Mouse (Mus musculus): ENCODE measurements around the gene Rnf214. TPM values are rescaled to one million over a fixed set of nuclear protein-coding genes. Genes with fewer than 3 reads are reported as not detected.
A peak's percentile ranks its signal among the peaks of the same experiment; 100 is the strongest.

Gene Rnf214
- polyA plus RNA-seq, 1 experiment = 27.9 TPM

GRCm38 (mm10) chr9:45919895-45920294 lies 13.2 kb upstream of the Rnf214 start:
- H3K4me1 ChIP-seq (ENCODE audit: control insufficient read depth, insufficient read depth, low read length) = no peaks in the 10 kb centered on the region
- no peak overlapping the region for H3K27ac ChIP-seq (ENCODE audit: control insufficient read depth, insufficient read depth, low read depth, low read length, poor library complexity)
- WGBS = 73% methylated on average over 1 of the region's 1 CpGs
- TF ChIP-seq POLR2A (IDR thresholded peaks at IDR 0.05; ENCODE audit: borderline replicate concordance, control insufficient read depth, low read depth, low read length) = no peak
- no peak for TF ChIP-seq CTCF (IDR thresholded peaks at IDR 0.05; ENCODE audit: control insufficient read depth, insufficient read depth, low read length)
- no peak overlapping the region for H3K4me3 ChIP-seq (replicated peaks; ENCODE audit: control insufficient read depth, low read depth, low read length)

- 86% methylated on average over 5 of the region's 5 CpGs for WGBS
- TF ChIP-seq POLR2A (IDR thresholded peaks at IDR 0.05; ENCODE audit: borderline replicate concordance, control insufficient read depth, low read depth, low read length) (no peak), CTCF (IDR thresholded peaks at IDR 0.05; ENCODE audit: control insufficient read depth, insufficient read depth, low read length) (no peak)
- Histone ChIP-seq H3K27ac (ENCODE audit: control insufficient read depth, insufficient read depth, low read depth, low read length, poor library complexity) (no peak overlapping the region), H3K4me1 (ENCODE audit: control insufficient read depth, insufficient read depth, low read length) (no peaks in the 10 kb centered on the region), H3K4me3 (replicated peaks; ENCODE audit: control insufficient read depth, low read depth, low read length) (no peak overlapping the region)
These were observed 10.6 kb upstream of the Rnf214 start for GRCm38 (mm10) chr9:45917041-45917934.

GRCm38 (mm10) chr9:45915659-45916058 lies 8.9 kb upstream of the Rnf214 start:
- Histone ChIP-seq H3K4me1 (ENCODE audit: control insufficient read depth, insufficient read depth, low read length) (no peaks in the 10 kb centered on the region), H3K27ac (ENCODE audit: control insufficient read depth, insufficient read depth, low read depth, low read length, poor library complexity) (no peak overlapping the region), H3K4me3 (replicated peaks; ENCODE audit: control insufficient read depth, low read depth, low read length) (no peak overlapping the region)
- TF ChIP-seq POLR2A (IDR thresholded peaks at IDR 0.05; ENCODE audit: borderline replicate concordance, control insufficient read depth, low read depth, low read length) = no peak
- TF ChIP-seq CTCF (IDR thresholded peaks at IDR 0.05; ENCODE audit: control insufficient read depth, insufficient read depth, low read length) = no peak
- 79% methylated on average over 2 of the region's 2 CpGs for WGBS

GRCm38 (mm10) chr9:45911673-45912072 lies 5.0 kb upstream of the Rnf214 start:
- H3K4me3 ChIP-seq (replicated peaks; ENCODE audit: control insufficient read depth, low read depth, low read length) = no peak overlapping the region
- peaks cover 3% of the 10 kb centered on the region for H3K4me1 ChIP-seq (ENCODE audit: control insufficient read depth, insufficient read depth, low read length)
- 60% methylated on average over 1 of the region's 1 CpGs for WGBS
- no peak for TF ChIP-seq POLR2A (IDR thresholded peaks at IDR 0.05; ENCODE audit: borderline replicate concordance, control insufficient read depth, low read depth, low read length)
- peak; percentile 68 for TF ChIP-seq CTCF (IDR thresholded peaks at IDR 0.05; ENCODE audit: control insufficient read depth, insufficient read depth, low read length)
- no peak overlapping the region for H3K27ac ChIP-seq (ENCODE audit: control insufficient read depth, insufficient read depth, low read depth, low read length, poor library complexity)

GRCm38 (mm10) chr9:45910995-45911394 lies 4.3 kb upstream of the Rnf214 start:
- no peak overlapping the region for H3K27ac ChIP-seq (ENCODE audit: control insufficient read depth, insufficient read depth, low read depth, low read length, poor library complexity)
- 79% methylated on average over 3 of the region's 3 CpGs for WGBS
- no peak for TF ChIP-seq CTCF (IDR thresholded peaks at IDR 0.05; ENCODE audit: control insufficient read depth, insufficient read depth, low read length)
- no peak for TF ChIP-seq POLR2A (IDR thresholded peaks at IDR 0.05; ENCODE audit: borderline replicate concordance, control insufficient read depth, low read depth, low read length)
- peaks cover 3% of the 10 kb centered on the region for H3K4me1 ChIP-seq (ENCODE audit: control insufficient read depth, insufficient read depth, low read length)
- no peak overlapping the region for H3K4me3 ChIP-seq (replicated peaks; ENCODE audit: control insufficient read depth, low read depth, low read length)

- Histone ChIP-seq H3K4me1 (ENCODE audit: control insufficient read depth, insufficient read depth, low read length) (peaks cover 3% of the 10 kb centered on the region), H3K27ac (ENCODE audit: control insufficient read depth, insufficient read depth, low read depth, low read length, poor library complexity) (peak overlapping the region; percentile 99), H3K4me3 (replicated peaks; ENCODE audit: control insufficient read depth, low read depth, low read length) (peak overlapping the region; percentile 84)
- under 1% methylated on average over 19 of the region's 19 CpGs for WGBS
- TF ChIP-seq POLR2A (IDR thresholded peaks at IDR 0.05; ENCODE audit: borderline replicate concordance, control insufficient read depth, low read depth, low read length) (no peak), CTCF (IDR thresholded peaks at IDR 0.05; ENCODE audit: control insufficient read depth, insufficient read depth, low read length) (no peak)
These were observed 342 bp upstream of the Rnf214 start for GRCm38 (mm10) chr9:45907078-45907428.

- peak overlapping the region; percentile 56 for H3K27ac ChIP-seq (ENCODE audit: control insufficient read depth, insufficient read depth, low read depth, low read length, poor library complexity)
- no peak for TF ChIP-seq CTCF (IDR thresholded peaks at IDR 0.05; ENCODE audit: control insufficient read depth, insufficient read depth, low read length)
- no peak for TF ChIP-seq POLR2A (IDR thresholded peaks at IDR 0.05; ENCODE audit: borderline replicate concordance, control insufficient read depth, low read depth, low read length)
These were observed 887 bp downstream of the Rnf214 start for GRCm38 (mm10) chr9:45905811-45906237.

DNA sequence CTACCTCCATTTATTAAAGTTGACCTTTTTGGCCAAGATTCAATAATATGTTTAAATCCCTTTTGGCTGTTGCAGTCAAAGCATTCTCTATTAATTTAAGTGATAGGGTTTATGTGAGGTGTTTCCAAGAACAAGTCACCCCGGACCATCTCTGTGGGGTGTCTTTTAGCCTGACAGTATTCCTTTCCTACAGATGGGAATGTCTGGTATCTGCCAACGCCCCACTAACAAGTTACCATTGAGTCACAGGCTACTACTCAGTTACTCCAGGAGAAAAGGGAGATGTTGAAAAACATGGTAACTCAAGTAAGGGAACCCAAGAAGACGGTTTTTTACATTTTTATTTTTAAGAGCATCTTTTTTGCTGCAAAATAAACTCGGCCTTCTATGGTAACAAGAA lies 1.5 kb downstream of the Rnf214 start:
- Histone ChIP-seq H3K4me3 (replicated peaks; ENCODE audit: control insufficient read depth, low read depth, low read length) (no peak overlapping the region), H3K4me1 (ENCODE audit: control insufficient read depth, insufficient read depth, low read length) (peaks cover 3% of the 10 kb centered on the region), H3K27ac (ENCODE audit: control insufficient read depth, insufficient read depth, low read depth, low read length, poor library complexity) (no peak overlapping the region)
- TF ChIP-seq POLR2A (IDR thresholded peaks at IDR 0.05; ENCODE audit: borderline replicate concordance, control insufficient read depth, low read depth, low read length) = no peak
- TF ChIP-seq CTCF (IDR thresholded peaks at IDR 0.05; ENCODE audit: control insufficient read depth, insufficient read depth, low read length) = no peak
- WGBS = 70% methylated on average over 4 of the region's 4 CpGs

More at GRCm38 (mm10) chr9:45905811-45906237, 887 bp downstream of the Rnf214 start:
- 0% methylated on average over 21 of the region's 27 CpGs for WGBS
- H3K4me3 ChIP-seq (replicated peaks; ENCODE audit: control insufficient read depth, low read depth, low read length) = peak overlapping the region; percentile 84
- peaks cover 3% of the 10 kb centered on the region for H3K4me1 ChIP-seq (ENCODE audit: control insufficient read depth, insufficient read depth, low read length)

Data from bone marrow, adult 2 months (tissue).